Mouse (Mus musculus): Measurements from ENCODE around the gene Dctn1. TPM values are rescaled to one million over a fixed set of nuclear protein-coding genes. Genes with fewer than 3 reads are reported as not detected.

Gene Dctn1
- polyA plus RNA-seq, 1 experiment from 2014 or later: 26.9 TPM

- Histone ChIP-seq H3K4me3 (ENCODE audit: low read depth, low read length) (peak overlapping the region; percentile 77), H3K27me3 (ENCODE audit: control insufficient read depth, insufficient read depth, low read depth, low read length) (no peaks in the 10 kb centered on the region), H3K9ac (ENCODE audit: low read depth, low read length) (peak overlapping the region; percentile 91), H3K4me1 (ENCODE audit: control insufficient read depth, low read depth, low read length) (peaks cover 39% of the 10 kb centered on the region), H3K9me3 (replicated peaks; ENCODE audit: control insufficient read depth, low read length) (no peaks in the 10 kb centered on the region), H3K27ac (ENCODE audit: low read length) (peak overlapping the region; percentile 96), H3K4me2 (ENCODE audit: low read depth, low read length) (peak overlapping the region; percentile 99), H3K36me3 (ENCODE audit: control insufficient read depth, insufficient read depth) (peaks cover 8% of the 10 kb centered on the region; the same call in 1 of the 2 replicates)
- peak; percentile 31 for ATAC-seq (ENCODE audit: low read depth)
- WGBS (ENCODE audit: insufficient replicate concordance): 3% methylated on average over 45 of the region's 52 CpGs
These were observed 43.6 kb upstream of the Dctn1 start for GRCm38 (mm10) chr6:83121863-83122710.

- H3K36me3 ChIP-seq (ENCODE audit: control insufficient read depth, insufficient read depth): peaks cover 5% of the 10 kb centered on the region; the same call in 1 of the 2 replicates
- no peak overlapping the region for H3K4me2 ChIP-seq (ENCODE audit: low read depth, low read length)
- H3K27me3 ChIP-seq (ENCODE audit: control insufficient read depth, insufficient read depth, low read depth, low read length): no peaks in the 10 kb centered on the region
- ATAC-seq (ENCODE audit: low read depth): no peak
- no peak overlapping the region for H3K27ac ChIP-seq (ENCODE audit: low read length)
- peaks cover 39% of the 10 kb centered on the region for H3K4me1 ChIP-seq (ENCODE audit: control insufficient read depth, low read depth, low read length)
- no peak overlapping the region for H3K4me3 ChIP-seq (ENCODE audit: low read depth, low read length)
- H3K9me3 ChIP-seq (replicated peaks; ENCODE audit: control insufficient read depth, low read length): no peaks in the 10 kb centered on the region
- no peak overlapping the region for H3K9ac ChIP-seq (ENCODE audit: low read depth, low read length)
- 87% methylated on average over 5 of the region's 5 CpGs for WGBS (ENCODE audit: insufficient replicate concordance)
These were observed 42.8 kb upstream of the Dctn1 start for GRCm38 (mm10) chr6:83122961-83123360.

GRCm38 (mm10) chr6:83124851-83125312, 40.8 kb upstream of the Dctn1 start:
- peak overlapping the region; percentile 81 for H3K4me2 ChIP-seq (ENCODE audit: low read depth, low read length)
- no peaks in the 10 kb centered on the region for H3K9me3 ChIP-seq (replicated peaks; ENCODE audit: control insufficient read depth, low read length)
- H3K4me3 ChIP-seq (ENCODE audit: low read depth, low read length): peak overlapping the region; percentile 81
- peak overlapping the region; percentile 85 for H3K27ac ChIP-seq (ENCODE audit: low read length)
- no peaks in the 10 kb centered on the region for H3K36me3 ChIP-seq (ENCODE audit: control insufficient read depth, insufficient read depth)
- WGBS (ENCODE audit: insufficient replicate concordance): under 1% methylated on average over 30 of the region's 30 CpGs
- peak overlapping the region; percentile 83 for H3K9ac ChIP-seq (ENCODE audit: low read depth, low read length)
- H3K4me1 ChIP-seq (ENCODE audit: control insufficient read depth, low read depth, low read length): peaks cover 32% of the 10 kb centered on the region
- peak; percentile 4; the same call in 1 of the 2 replicates for ATAC-seq (ENCODE audit: low read depth)
- H3K27me3 ChIP-seq (ENCODE audit: control insufficient read depth, insufficient read depth, low read depth, low read length): no peaks in the 10 kb centered on the region

GRCm38 (mm10) chr6:83125331-83125730, 40.4 kb upstream of the Dctn1 start, which contains the start of gene Ino80b:
TSS of gene Ino80b (minus strand) at chr6:83125431.
- H3K9ac ChIP-seq (ENCODE audit: low read depth, low read length): peak within 1 kb of the TSS; percentile 83
- H3K4me3 ChIP-seq (ENCODE audit: low read depth, low read length): peak within 1 kb of the TSS; percentile 81
- peaks cover 28% of the 10 kb centered on the region for H3K4me1 ChIP-seq (ENCODE audit: control insufficient read depth, low read depth, low read length)
- no peak for ATAC-seq (ENCODE audit: low read depth)
- no peaks in the 10 kb centered on the region for H3K9me3 ChIP-seq (replicated peaks; ENCODE audit: control insufficient read depth, low read length)
- H3K4me2 ChIP-seq (ENCODE audit: low read depth, low read length): peak within 1 kb of the TSS; percentile 81
- peak within 1 kb of the TSS; percentile 85 for H3K27ac ChIP-seq (ENCODE audit: low read length)
- WGBS (ENCODE audit: insufficient replicate concordance): 30% methylated on average over 5 of the region's 5 CpGs
- H3K36me3 ChIP-seq (ENCODE audit: control insufficient read depth, insufficient read depth): no peaks in the 10 kb centered on the region
- no peaks in the 10 kb centered on the region for H3K27me3 ChIP-seq (ENCODE audit: control insufficient read depth, insufficient read depth, low read depth, low read length)

- no peak for ATAC-seq (ENCODE audit: low read depth)
- no peaks in the 10 kb centered on the region for H3K36me3 ChIP-seq (ENCODE audit: control insufficient read depth, insufficient read depth)
- no peak overlapping the region for H3K27ac ChIP-seq (ENCODE audit: low read length)
- H3K9me3 ChIP-seq (replicated peaks; ENCODE audit: control insufficient read depth, low read length): no peaks in the 10 kb centered on the region
- H3K4me1 ChIP-seq (ENCODE audit: control insufficient read depth, low read depth, low read length): peaks cover 22% of the 10 kb centered on the region
- H3K9ac ChIP-seq (ENCODE audit: low read depth, low read length): no peak overlapping the region
- no peaks in the 10 kb centered on the region for H3K27me3 ChIP-seq (ENCODE audit: control insufficient read depth, insufficient read depth, low read depth, low read length)
- no peak overlapping the region for H3K4me3 ChIP-seq (ENCODE audit: low read depth, low read length)
- WGBS (ENCODE audit: insufficient replicate concordance): 69% methylated on average over 5 of the region's 5 CpGs
- H3K4me2 ChIP-seq (ENCODE audit: low read depth, low read length): no peak overlapping the region
These were observed 38.3 kb upstream of the Dctn1 start for GRCm38 (mm10) chr6:83127419-83127818.

GRCm38 (mm10) chr6:83131469-83132034, 34.2 kb upstream of the Dctn1 start:
- no peak overlapping the region for H3K4me3 ChIP-seq (ENCODE audit: low read depth, low read length)
- no peaks in the 10 kb centered on the region for H3K9me3 ChIP-seq (replicated peaks; ENCODE audit: control insufficient read depth, low read length)
- H3K27me3 ChIP-seq (ENCODE audit: control insufficient read depth, insufficient read depth, low read depth, low read length): peaks cover 15% of the 10 kb centered on the region
- peak overlapping the region; percentile 31; the same call in 1 of the 2 replicates for H3K4me2 ChIP-seq (ENCODE audit: low read depth, low read length)
- H3K27ac ChIP-seq (ENCODE audit: low read length): peak overlapping the region; percentile 85
- H3K36me3 ChIP-seq (ENCODE audit: control insufficient read depth, insufficient read depth): no peaks in the 10 kb centered on the region
- peak; percentile 85 for ATAC-seq (ENCODE audit: low read depth)
- H3K9ac ChIP-seq (ENCODE audit: low read depth, low read length): 0 out of 2 replicates have a peak overlapping the region, but pooled peaks have one; percentile 12
- H3K4me1 ChIP-seq (ENCODE audit: control insufficient read depth, low read depth, low read length): peaks cover 19% of the 10 kb centered on the region
- 36% methylated on average over 6 of the region's 6 CpGs for WGBS (ENCODE audit: insufficient replicate concordance)

GRCm38 (mm10) chr6:83132176-83132919, 33.4 kb upstream of the Dctn1 start:
- peak overlapping the region; percentile 85 for H3K27ac ChIP-seq (ENCODE audit: low read length)
- H3K9me3 ChIP-seq (replicated peaks; ENCODE audit: control insufficient read depth, low read length): no peaks in the 10 kb centered on the region
- H3K27me3 ChIP-seq (ENCODE audit: control insufficient read depth, insufficient read depth, low read depth, low read length): peaks cover 23% of the 10 kb centered on the region
- H3K4me1 ChIP-seq (ENCODE audit: control insufficient read depth, low read depth, low read length): peaks cover 19% of the 10 kb centered on the region
- no peak overlapping the region for H3K4me2 ChIP-seq (ENCODE audit: low read depth, low read length)
- no peak overlapping the region for H3K4me3 ChIP-seq (ENCODE audit: low read depth, low read length)
- 63% methylated on average over 9 of the region's 9 CpGs for WGBS (ENCODE audit: insufficient replicate concordance)
- no peak overlapping the region for H3K9ac ChIP-seq (ENCODE audit: low read depth, low read length)
- ATAC-seq (ENCODE audit: low read depth): peak; percentile 38
- no peaks in the 10 kb centered on the region for H3K36me3 ChIP-seq (ENCODE audit: control insufficient read depth, insufficient read depth)

- Histone ChIP-seq H3K9ac (ENCODE audit: low read depth, low read length) (no peak overlapping the region), H3K4me3 (ENCODE audit: low read depth, low read length) (no peak overlapping the region), H3K27ac (ENCODE audit: low read length) (no peak overlapping the region), H3K27me3 (ENCODE audit: control insufficient read depth, insufficient read depth, low read depth, low read length) (peaks cover 29% of the 10 kb centered on the region), H3K4me2 (ENCODE audit: low read depth, low read length) (no peak overlapping the region), H3K9me3 (replicated peaks; ENCODE audit: control insufficient read depth, low read length) (no peaks in the 10 kb centered on the region), H3K4me1 (ENCODE audit: control insufficient read depth, low read depth, low read length) (peaks cover 30% of the 10 kb centered on the region), H3K36me3 (ENCODE audit: control insufficient read depth, insufficient read depth) (no peaks in the 10 kb centered on the region)
- no peak for ATAC-seq (ENCODE audit: low read depth)
- 41% methylated on average over 3 of the region's 3 CpGs for WGBS (ENCODE audit: insufficient replicate concordance)
These were observed 31.5 kb upstream of the Dctn1 start for GRCm38 (mm10) chr6:83134226-83134625.

All from liver, embryonic 16.5 days (tissue).